ENCODE assay signal across 8 mouse cellular contexts in genomic region chr9:90226081-90226741, GRCm38 (mm10). TPM values are rescaled to one million over a fixed set of nuclear protein-coding genes. Genes with fewer than 3 reads are reported as not detected.
DNase-seq lines count a peak whose midpoint lies in the region; ATAC-seq and TF ChIP-seq lines count a peak whose summit lies in the region.

No protein-coding gene starts in this region.

- no peaks in the 10 kb centered on the region for H3K9me3 ChIP-seq in lung, embryonic 16.5 days (ENCODE audit: control insufficient read depth, low read length)
- no peaks in the 10 kb centered on the region for H3K9me3 ChIP-seq in midbrain, embryonic 16.5 days (replicated peaks; ENCODE audit: control insufficient read depth, low read length, poor library complexity, severe bottlenecking)

- H3K36me3 ChIP-seq in kidney, adult 2 months (ENCODE audit: control insufficient read depth, insufficient read depth, low read length) = no peaks in the 10 kb centered on the region
- H3K36me3 ChIP-seq in lung, embryonic 16.5 days (ENCODE audit: control insufficient read depth, insufficient read depth, low read length) = peaks cover 28% of the 10 kb centered on the region
- peaks cover 13% of the 10 kb centered on the region for H3K36me3 ChIP-seq in midbrain, embryonic 16.5 days (ENCODE audit: control insufficient read depth, insufficient read depth, low read length)

- no peak overlapping the region for H3K9ac ChIP-seq in lung, embryonic 16.5 days (ENCODE audit: low read length)
- no peak overlapping the region for H3K9ac ChIP-seq in midbrain, embryonic 16.5 days (ENCODE audit: low read depth, low read length)

- peak overlapping the region; percentile 82 for H3K27ac ChIP-seq in gastrocnemius, adult 2 months
- peak overlapping the region; percentile 86 for H3K27ac ChIP-seq in brown adipose tissue, adult 24 weeks (replicated peaks; ENCODE audit: low read depth, low read length)
- peak overlapping the region; percentile 84 for H3K27ac ChIP-seq in kidney, adult 2 months (ENCODE audit: insufficient read depth, low read depth, low read length)
- peak overlapping the region; percentile 70 for H3K27ac ChIP-seq in lung, embryonic 16.5 days (ENCODE audit: low read length)
- no peak overlapping the region for H3K27ac ChIP-seq in midbrain, embryonic 16.5 days (ENCODE audit: low read length)

- intact Hi-C loops in gastrocnemius, adult 2 months (cut with DNase I) = no loop called here

- peak overlapping the region; percentile 21; the same call in 1 of the 2 replicates for H3K4me2 ChIP-seq in lung, embryonic 16.5 days (ENCODE audit: low read depth, low read length)
- no peak overlapping the region for H3K4me2 ChIP-seq in midbrain, embryonic 16.5 days (ENCODE audit: low read length)

- DNase-seq in gastrocnemius, adult 2 months = peak; percentile 48
- DNase-seq in gastrocnemius, postnatal 4 days (ENCODE audit: low spot score in 2 of 2) = no peak
- DNase-seq in kidney, adult 2 months = peak; percentile 72
- no peak for DNase-seq in urinary bladder, postnatal 14 days (ENCODE audit: low spot score)
- no peak for DNase-seq in cerebellum, postnatal 10 days

- no peak for TF ChIP-seq POLR2A in kidney, adult 2 months (IDR thresholded peaks at IDR 0.05; ENCODE audit: low read depth, low read length)

- peak; percentile 75 for ATAC-seq in lung, embryonic 16.5 days (ENCODE audit: low read depth)
- no peak for ATAC-seq in midbrain, embryonic 16.5 days

- no peak for TF ChIP-seq CTCF in gastrocnemius, adult 2 months (IDR thresholded peaks at IDR 0.05)
- TF ChIP-seq CTCF in kidney, adult 2 months (conservative IDR thresholded peaks at IDR 0.05; ENCODE audit: insufficient read depth, insufficient read length, low read depth, low read length) = no peak

- H3K4me1 ChIP-seq in brown adipose tissue, adult 24 weeks (ENCODE audit: control insufficient read depth, insufficient read depth, insufficient read length, low read length) = 0 out of 2 replicates have a peak, but pooled peaks cover 2% of the 10 kb centered on the region
- no peaks in the 10 kb centered on the region for H3K4me1 ChIP-seq in kidney, adult 2 months (ENCODE audit: control insufficient read depth, insufficient read depth, low read length)
- H3K4me1 ChIP-seq in lung, embryonic 16.5 days (replicated peaks; ENCODE audit: control insufficient read depth, insufficient read depth, low read length) = no peaks in the 10 kb centered on the region
- H3K4me1 ChIP-seq in midbrain, embryonic 16.5 days (ENCODE audit: control insufficient read depth, insufficient read depth, low read length) = no peaks in the 10 kb centered on the region

- H3K4me3 ChIP-seq in gastrocnemius, adult 2 months = peak overlapping the region; percentile 64
- H3K4me3 ChIP-seq in brown adipose tissue, adult 24 weeks (ENCODE audit: insufficient read depth, low read depth, low read length) = peak overlapping the region; percentile 54
- peak overlapping the region; percentile 48 for H3K4me3 ChIP-seq in kidney, adult 2 months (ENCODE audit: insufficient read depth, low read depth, low read length)
- H3K4me3 ChIP-seq in lung, embryonic 16.5 days (ENCODE audit: low read length) = no peak overlapping the region
- no peak overlapping the region for H3K4me3 ChIP-seq in midbrain, embryonic 16.5 days (ENCODE audit: low read depth, low read length)

- WGBS in kidney, adult 2 months = 65% methylated on average over 21 of the region's 21 CpGs
- 70% methylated on average over 21 of the region's 21 CpGs for WGBS in lung, embryonic 16.5 days
- WGBS in midbrain, embryonic 16.5 days = 92% methylated on average over 21 of the region's 21 CpGs

- no peaks in the 10 kb centered on the region for H3K27me3 ChIP-seq in kidney, adult 2 months (replicated peaks; ENCODE audit: control insufficient read depth, insufficient read depth, low read length)
- no peaks in the 10 kb centered on the region for H3K27me3 ChIP-seq in lung, embryonic 16.5 days (ENCODE audit: control insufficient read depth, insufficient read depth, low read depth, low read length)
- no peaks in the 10 kb centered on the region for H3K27me3 ChIP-seq in midbrain, embryonic 16.5 days (ENCODE audit: control insufficient read depth, insufficient read depth, low read depth, low read length)

RNA-seq across cellular contexts. Expression of gene Tbc1d2b, which starts 44.4 kb away (rescaled TPM):
- total RNA-seq in gastrocnemius, adult 2 months (2021) = 1 to 10 TPM; 3.0 to 5.9 TPM
- 10 to 100 TPM; 27.8 to 31.9 TPM for total RNA-seq in gastrocnemius, postnatal 4 days (2021)
- polyA plus RNA-seq in brown adipose tissue, adult 24 weeks (2012; ENCODE audit: insufficient read depth, insufficient read length, missing spikeins) = 7.7 and 8.1 TPM in 2 replicates
- 16.4 and 17.5 TPM in 2 replicates for polyA plus RNA-seq in kidney, adult 2 months (2012; rRNA removed)
- polyA plus RNA-seq in lung, embryonic 16.5 days (2015; fragmentation: Nextera tagmentation; extraction: Ambion mirVana) = 19.3 and 20.9 TPM in 2 replicates
- 6.3 and 7.3 TPM in 2 replicates for polyA plus RNA-seq in midbrain, embryonic 16.5 days (2015; fragmentation: Nextera tagmentation; extraction: Ambion mirVana)

Comparison
In these comparisons a context has a peak if more than half of its experiments do, and no peak if none do; other contexts are left out.
1. DNase-seq: peak in gastrocnemius, adult 2 months (single experiment) and kidney, adult 2 months (single experiment); none in gastrocnemius, postnatal 4 days (0 of 2), urinary bladder, postnatal 14 days (single experiment) and cerebellum, postnatal 10 days (0 of 2).
2. H3K4me3 ChIP-seq: peak in gastrocnemius, adult 2 months (single experiment), brown adipose tissue, adult 24 weeks (single experiment) and kidney, adult 2 months (single experiment); none in lung, embryonic 16.5 days (single experiment) and midbrain, embryonic 16.5 days (single experiment).